Mouse (Mus musculus) kidney, postnatal 25 days (tissue): Measurements from ENCODE around the gene Ssty2.
"Not testable (repeated sequence)": the region's sequence is repeated elsewhere in the genome, so short reads cannot be mapped to it uniquely, and the experiment has no call there.

Experiments
- DNase-seq, 2 experiments: peaks; one replicate each; pipeline ENCODE4 v3.0.0; 2021; ENCODE audit warnings: mixed read lengths in 2 of 2

Ssty2 gene

DNA sequence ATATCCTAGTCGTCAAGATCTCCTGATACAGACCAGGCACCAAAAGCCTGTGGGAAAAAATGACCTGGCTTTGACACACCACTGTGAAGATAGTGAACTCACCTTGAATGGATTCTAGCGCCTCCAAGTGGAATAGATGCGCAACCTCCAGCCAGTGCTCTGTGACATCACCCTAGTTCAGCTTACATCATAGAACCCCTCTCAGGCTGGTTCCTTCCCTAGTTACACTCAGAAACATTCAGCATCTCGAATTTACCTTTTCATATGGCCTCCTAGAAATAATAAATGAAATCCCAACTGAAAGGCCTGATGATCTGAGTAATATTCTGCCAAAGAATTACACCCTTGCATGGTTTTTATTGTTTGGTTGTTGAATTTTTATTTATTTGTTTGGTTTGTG is at the start of gene Ssty2:
Gene Ssty2, minus strand, starts transcription at position 101 of the 400 bp plus-strand sequence.
- not testable (repeated sequence) for DNase-seq
